Mouse (Mus musculus) forebrain, embryonic 10.5 days (tissue): ENCODE data around the gene Dock9. TPM values are rescaled to one million over a fixed set of nuclear protein-coding genes. Genes with fewer than 3 reads are reported as not detected.

ENCODE experiments used
- DNase-seq: peaks from one replicate; pipeline ENCODE4 v3.0.0-alpha.2; 2017; ENCODE audit warnings: low spot score; ENCODE audit errors: extremely low spot score
- H3K27ac ChIP-seq: fragments of 300-500 bp; sonication (generic); 2 replicates; pipeline ENCODE4 v1.5.1; 2016; ENCODE audit warnings: mild to moderate bottlenecking
- H3K27me3 ChIP-seq: fragments of 300-500 bp; sonication (generic); 2 replicates; pipeline ENCODE4 v1.6.1; 2016; ENCODE audit warnings: mild to moderate bottlenecking; ENCODE audit not compliant: poor library complexity, severe bottlenecking
- H3K36me3 ChIP-seq: fragments of 300-500 bp; sonication (generic); replicated peaks from 2 replicates; pipeline ENCODE4 v1.6.1; 2016; ENCODE audit warnings: mild to moderate bottlenecking, moderate library complexity
- H3K4me1 ChIP-seq: fragments of 300-500 bp; sonication (generic); 2 replicates; pipeline ENCODE4 v1.6.1; 2016
- H3K4me3 ChIP-seq: fragments of 300-500 bp; sonication (generic); 2 replicates; pipeline ENCODE4 v1.5.1; 2016; ENCODE audit warnings: mild to moderate bottlenecking, moderate library complexity
- H3K9me3 ChIP-seq: fragments of 300-500 bp; sonication (generic); 2 replicates; pipeline ENCODE4 v1.6.1; 2016; ENCODE audit warnings: mild to moderate bottlenecking, moderate library complexity
- WGBS: fragments of 180-500 bp; shearing (Covaris S2); methylation state at CpG from one replicate; pipeline ENCODE4 v1.1.7; 2016; 5-methylcytosine and 5-hydroxymethylcytosine counted together
- polyA plus RNA-seq: library from polyadenylated mRNA; unstranded; fragments of >200 nt; fragmentation: Nextera tagmentation; extraction: Ambion mirVana; gene quantifications from 2 replicates; pipeline ENCODE4 v1.2.1, GENCODE M21; 2016

Gene Dock9
- polyA plus RNA-seq, 1 experiment from 2014 or later, result 3.7 TPM

- H3K27me3 ChIP-seq, result no peaks in the 10 kb centered on the region
- H3K9me3 ChIP-seq, result no peaks in the 10 kb centered on the region
- H3K27ac ChIP-seq, result no peak overlapping the region
- no peak for DNase-seq
- WGBS, result 87% methylated on average over 9 of the region's 9 CpGs
- H3K4me1 ChIP-seq, result no peaks in the 10 kb centered on the region
- H3K4me3 ChIP-seq, result no peak overlapping the region
- 0 out of 2 replicates have a peak, but pooled peaks cover 2% of the 10 kb centered on the region for H3K36me3 ChIP-seq
These were observed 139.1 kb downstream of the Dock9 start for GRCm38 (mm10) chr14:121658537-121658936.

- Histone ChIP-seq H3K9me3 (no peaks in the 10 kb centered on the region), H3K4me3 (no peak overlapping the region), H3K27me3 (no peaks in the 10 kb centered on the region), H3K27ac (no peak overlapping the region), H3K4me1 (no peaks in the 10 kb centered on the region), H3K36me3 (0 out of 2 replicates have a peak, but pooled peaks cover 2% of the 10 kb centered on the region)
- 85% methylated on average over 7 of the region's 7 CpGs for WGBS
- DNase-seq, result no peak
These were observed 140.0 kb downstream of the Dock9 start for GRCm38 (mm10) chr14:121657633-121658032.

- Histone ChIP-seq H3K36me3 (0 out of 2 replicates have a peak, but pooled peaks cover 2% of the 10 kb centered on the region), H3K27me3 (no peaks in the 10 kb centered on the region), H3K4me1 (no peaks in the 10 kb centered on the region), H3K4me3 (no peak overlapping the region), H3K9me3 (no peaks in the 10 kb centered on the region), H3K27ac (no peak overlapping the region)
- whole genome bisulfite sequencing, result 94% methylated on average over 10 of the region's 10 CpGs
- DNase-seq, result no peak
These were observed 140.7 kb downstream of the Dock9 start for GRCm38 (mm10) chr14:121656912-121657311.

- Histone ChIP-seq H3K27me3 (no peaks in the 10 kb centered on the region), H3K36me3 (0 out of 2 replicates have a peak, but pooled peaks cover 2% of the 10 kb centered on the region), H3K4me1 (no peaks in the 10 kb centered on the region), H3K9me3 (no peaks in the 10 kb centered on the region), H3K27ac (no peak overlapping the region), H3K4me3 (no peak overlapping the region)
- no peak for DNase-seq
- WGBS, result 74% methylated on average over 2 of the region's 2 CpGs
These were observed 142.7 kb downstream of the Dock9 start for GRCm38 (mm10) chr14:121654977-121655376.

GRCm38 (mm10) chr14:121654416-121654967, 143.1 kb downstream of the Dock9 start:
- no peaks in the 10 kb centered on the region for H3K27me3 ChIP-seq
- DNase-seq, result no peak
- no peaks in the 10 kb centered on the region for H3K4me1 ChIP-seq
- WGBS, result 89% methylated on average over 7 of the region's 7 CpGs
- no peaks in the 10 kb centered on the region for H3K9me3 ChIP-seq
- no peak overlapping the region for H3K27ac ChIP-seq
- H3K36me3 ChIP-seq, result 0 out of 2 replicates have a peak, but pooled peaks cover 2% of the 10 kb centered on the region
- H3K4me3 ChIP-seq, result no peak overlapping the region

- no peaks in the 10 kb centered on the region for H3K4me1 ChIP-seq
- no peak for DNase-seq
- H3K27ac ChIP-seq, result no peak overlapping the region
- 88% methylated on average over 10 of the region's 10 CpGs for WGBS
- no peak overlapping the region for H3K4me3 ChIP-seq
- H3K36me3 ChIP-seq, result 0 out of 2 replicates have a peak, but pooled peaks cover 2% of the 10 kb centered on the region
- no peaks in the 10 kb centered on the region for H3K9me3 ChIP-seq
- H3K27me3 ChIP-seq, result no peaks in the 10 kb centered on the region
These were observed 143.9 kb downstream of the Dock9 start for GRCm38 (mm10) chr14:121653717-121654116.

- no peak overlapping the region for H3K4me3 ChIP-seq
- DNase-seq, result no peak
- no peak overlapping the region for H3K27ac ChIP-seq
- H3K9me3 ChIP-seq, result no peaks in the 10 kb centered on the region
- WGBS, result 91% methylated on average over 7 of the region's 7 CpGs
- H3K4me1 ChIP-seq, result 0 out of 2 replicates have a peak, but pooled peaks cover 3% of the 10 kb centered on the region
- H3K36me3 ChIP-seq, result 0 out of 2 replicates have a peak, but pooled peaks cover 2% of the 10 kb centered on the region
- no peaks in the 10 kb centered on the region for H3K27me3 ChIP-seq
These were observed 144.4 kb downstream of the Dock9 start for GRCm38 (mm10) chr14:121653241-121653640.

- no peak overlapping the region for H3K4me3 ChIP-seq
- H3K36me3 ChIP-seq, result no peaks in the 10 kb centered on the region
- no peaks in the 10 kb centered on the region for H3K9me3 ChIP-seq
- H3K27me3 ChIP-seq, result no peaks in the 10 kb centered on the region
- 0 out of 2 replicates have a peak, but pooled peaks cover 3% of the 10 kb centered on the region for H3K4me1 ChIP-seq
- no peak for DNase-seq
- 64% methylated on average over 9 of the region's 9 CpGs for WGBS
- H3K27ac ChIP-seq, result peak overlapping the region; percentile 40; the same call in 1 of the 2 replicates
These were observed 149.0 kb downstream of the Dock9 start for GRCm38 (mm10) chr14:121648581-121649060.

- Histone ChIP-seq H3K9me3 (no peaks in the 10 kb centered on the region), H3K4me1 (0 out of 2 replicates have a peak, but pooled peaks cover 3% of the 10 kb centered on the region), H3K27me3 (no peaks in the 10 kb centered on the region), H3K4me3 (no peak overlapping the region), H3K27ac (no peak overlapping the region), H3K36me3 (no peaks in the 10 kb centered on the region)
- 89% methylated on average over 6 of the region's 6 CpGs for WGBS
- no peak for DNase-seq
These were observed 149.9 kb downstream of the Dock9 start for GRCm38 (mm10) chr14:121647693-121648092.

- H3K27ac ChIP-seq, result no peak overlapping the region
- no peaks in the 10 kb centered on the region for H3K36me3 ChIP-seq
- H3K4me1 ChIP-seq, result 0 out of 2 replicates have a peak, but pooled peaks cover 3% of the 10 kb centered on the region
- DNase-seq, result no peak
- H3K4me3 ChIP-seq, result no peak overlapping the region
- H3K27me3 ChIP-seq, result no peaks in the 10 kb centered on the region
- H3K9me3 ChIP-seq, result no peaks in the 10 kb centered on the region
- 89% methylated on average over 10 of the region's 10 CpGs for WGBS
These were observed 151.0 kb downstream of the Dock9 start for GRCm38 (mm10) chr14:121646617-121647016.

- H3K27ac ChIP-seq, result no peak overlapping the region
- H3K36me3 ChIP-seq, result 0 out of 2 replicates have a peak, but pooled peaks cover 5% of the 10 kb centered on the region
- H3K4me1 ChIP-seq, result 0 out of 2 replicates have a peak, but pooled peaks cover 3% of the 10 kb centered on the region
- DNase-seq, result no peak
- H3K9me3 ChIP-seq, result no peaks in the 10 kb centered on the region
- no peak overlapping the region for H3K4me3 ChIP-seq
- no peaks in the 10 kb centered on the region for H3K27me3 ChIP-seq
- WGBS, result 91% methylated on average over 2 of the region's 2 CpGs
These were observed 153.3 kb downstream of the Dock9 start for GRCm38 (mm10) chr14:121644302-121644701.

GRCm38 (mm10) chr14:121641271-121641670, 156.4 kb downstream of the Dock9 start:
- Histone ChIP-seq H3K27ac (no peak overlapping the region), H3K4me3 (no peak overlapping the region), H3K4me1 (no peaks in the 10 kb centered on the region), H3K36me3 (peaks cover 11% of the 10 kb centered on the region), H3K9me3 (no peaks in the 10 kb centered on the region), H3K27me3 (no peaks in the 10 kb centered on the region)
- no peak for DNase-seq
- 88% methylated on average over 7 of the region's 7 CpGs for WGBS

GRCm38 (mm10) chr14:121636935-121637510, 160.6 kb downstream of the Dock9 start:
- Histone ChIP-seq H3K36me3 (peaks cover 11% of the 10 kb centered on the region), H3K4me3 (no peak overlapping the region), H3K27me3 (no peaks in the 10 kb centered on the region), H3K9me3 (no peaks in the 10 kb centered on the region), H3K27ac (no peak overlapping the region), H3K4me1 (no peaks in the 10 kb centered on the region)
- 92% methylated on average over 12 of the region's 12 CpGs for WGBS
- DNase-seq, result no peak
